Mouse (Mus musculus) embryonic facial prominence, embryonic 11.5 days (tissue): Measurements from ENCODE around the gene Fhod1. TPM values are rescaled to one million over a fixed set of nuclear protein-coding genes. Genes with fewer than 3 reads are reported as not detected.

Experiments used
- ATAC-seq: fragments of 200-750 bp; cut with Nextera tagmentation; replicated peaks from 2 replicates; pipeline ENCODE4 v1.8.0; 2017; ENCODE audit warnings: low read depth; ENCODE audit not compliant: insufficient number of reproducible peaks, low FRiP score, low TSS enrichment
- DNase-seq: peaks from one replicate; pipeline ENCODE4 v3.0.0-alpha.2; 2015; ENCODE audit warnings: low spot score
- H3K27ac ChIP-seq: fragments of 300-500 bp; sonication (generic); replicated peaks from 2 replicates; pipeline ENCODE4 v1.5.1; 2014; ENCODE audit warnings: mild to moderate bottlenecking, low read depth, low read length, control low read depth
- H3K27me3 ChIP-seq: fragments of 300-500 bp; sonication (generic); 2 replicates; pipeline ENCODE4 v1.6.1; 2014; ENCODE audit warnings: mild to moderate bottlenecking, low read length, moderate library complexity, mixed read lengths; ENCODE audit not compliant: control insufficient read depth, insufficient read depth
- H3K36me3 ChIP-seq: fragments of 300-500 bp; sonication (generic); replicated peaks from 2 replicates; pipeline ENCODE4 v1.6.1; 2014; ENCODE audit warnings: low read depth, mild to moderate bottlenecking, low read length, moderate library complexity, mixed read lengths; ENCODE audit not compliant: control insufficient read depth, insufficient read depth
- H3K4me1 ChIP-seq: fragments of 300-500 bp; sonication (generic); 2 replicates; pipeline ENCODE4 v1.6.1; 2014; ENCODE audit warnings: low read length, mixed read lengths; ENCODE audit not compliant: control insufficient read depth, insufficient read depth
- H3K4me2 ChIP-seq: fragments of 300-500 bp; sonication (generic); 2 replicates; pipeline ENCODE4 v1.6.1; 2014; ENCODE audit warnings: low read depth, mild to moderate bottlenecking, control low read depth, low read length, moderate library complexity
- H3K4me3 ChIP-seq: fragments of 300-500 bp; sonication (generic); 2 replicates; pipeline ENCODE4 v1.5.1; 2014; ENCODE audit warnings: low read depth, low read length, control low read depth
- H3K9ac ChIP-seq: fragments of 300-500 bp; sonication (generic); replicated peaks from 2 replicates; pipeline ENCODE4 v1.6.1; 2014; ENCODE audit warnings: mild to moderate bottlenecking, control low read depth, low read length
- H3K9me3 ChIP-seq: fragments of 300-500 bp; sonication (generic); replicated peaks from 2 replicates; pipeline ENCODE4 v1.6.1; 2016; ENCODE audit warnings: mild to moderate bottlenecking, low read length, inconsistent platforms, mixed read lengths; ENCODE audit not compliant: control insufficient read depth
- WGBS: fragments of 180-500 bp; shearing (Covaris S2); extraction: QIAGEN DNeasy Blood & Tissue Kit; methylation state at CpG from one replicate; pipeline ENCODE4 v1.1.7; 2014; 5-methylcytosine and 5-hydroxymethylcytosine counted together
- polyA plus RNA-seq: library from polyadenylated mRNA; unstranded; fragments of >200 nt; fragmentation: Nextera tagmentation; extraction: Ambion mirVana; gene quantifications from 2 replicates; pipeline ENCODE4 v1.2.1, GENCODE M21; 2014

Fhod1 gene
- polyA plus RNA-seq, 1 experiment from 2014 or later = 2.6 TPM

DNA sequence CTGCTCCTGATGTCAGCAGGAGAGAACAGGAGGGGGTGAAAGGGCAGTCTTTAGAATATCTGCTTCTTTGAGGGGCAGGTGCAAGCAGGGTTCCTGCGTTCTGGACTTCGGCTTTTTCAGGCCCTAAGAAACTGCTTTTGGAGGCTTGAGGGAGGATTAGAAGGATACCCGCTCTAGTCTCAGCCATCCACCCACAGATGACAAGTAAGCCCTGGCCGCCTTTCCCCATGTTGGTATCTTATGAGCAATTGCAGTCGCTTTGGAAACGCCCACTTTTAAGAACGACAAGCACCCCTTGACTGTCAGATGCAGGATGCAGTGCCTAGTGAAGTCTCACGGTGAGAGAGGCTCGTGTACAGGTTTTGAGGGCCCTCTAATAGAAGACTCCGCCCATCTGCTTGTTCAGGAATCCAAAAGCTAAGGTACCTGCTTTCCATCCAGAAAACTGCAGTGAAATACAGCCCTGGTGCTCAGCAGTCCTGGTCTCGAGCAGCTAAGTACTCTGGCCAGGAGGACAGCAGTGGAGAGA, 29.0 kb downstream of the Fhod1 start:
- 85% methylated on average over 11 of the region's 11 CpGs for whole genome bisulfite sequencing
- no peak overlapping the region for H3K27ac ChIP-seq
- H3K4me2 ChIP-seq = no peak overlapping the region
- no peak overlapping the region for H3K9ac ChIP-seq
- no peak overlapping the region for H3K4me3 ChIP-seq
- no peaks in the 10 kb centered on the region for H3K27me3 ChIP-seq
- no peaks in the 10 kb centered on the region; the same call in 1 of the 2 replicates for H3K36me3 ChIP-seq
- DNase-seq (no peak), ATAC-seq (no peak)
- H3K4me1 ChIP-seq = no peaks in the 10 kb centered on the region
- no peaks in the 10 kb centered on the region for H3K9me3 ChIP-seq

DNA sequence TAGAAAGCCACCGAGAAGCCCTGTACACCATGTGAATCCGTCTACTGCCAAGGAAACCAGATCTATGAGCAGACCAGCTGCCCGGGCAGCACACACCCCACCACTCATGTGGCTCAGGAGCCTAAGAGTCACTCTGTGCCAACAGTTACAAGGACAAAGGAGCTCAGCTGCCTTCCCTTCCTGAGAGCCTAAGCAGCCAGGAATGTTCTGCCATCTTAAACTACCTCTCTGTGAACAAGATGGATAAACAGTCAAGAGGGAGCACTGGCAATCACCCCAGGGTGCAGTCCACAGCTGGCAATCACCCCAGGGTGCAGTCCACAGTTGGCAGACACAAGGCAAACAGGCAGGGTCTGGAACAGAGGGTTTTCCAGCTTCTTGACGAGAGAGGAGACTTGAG, 29.8 kb downstream of the Fhod1 start:
- H3K4me1 ChIP-seq = no peaks in the 10 kb centered on the region
- no peak for DNase-seq
- no peak overlapping the region for H3K4me3 ChIP-seq
- no peaks in the 10 kb centered on the region for H3K27me3 ChIP-seq
- H3K9me3 ChIP-seq = no peaks in the 10 kb centered on the region
- 83% methylated on average over 4 of the region's 4 CpGs for WGBS
- H3K4me2 ChIP-seq = no peak overlapping the region
- no peak overlapping the region for H3K9ac ChIP-seq
- no peak for ATAC-seq
- no peak overlapping the region for H3K27ac ChIP-seq
- H3K36me3 ChIP-seq = no peaks in the 10 kb centered on the region; the same call in 1 of the 2 replicates

DNA sequence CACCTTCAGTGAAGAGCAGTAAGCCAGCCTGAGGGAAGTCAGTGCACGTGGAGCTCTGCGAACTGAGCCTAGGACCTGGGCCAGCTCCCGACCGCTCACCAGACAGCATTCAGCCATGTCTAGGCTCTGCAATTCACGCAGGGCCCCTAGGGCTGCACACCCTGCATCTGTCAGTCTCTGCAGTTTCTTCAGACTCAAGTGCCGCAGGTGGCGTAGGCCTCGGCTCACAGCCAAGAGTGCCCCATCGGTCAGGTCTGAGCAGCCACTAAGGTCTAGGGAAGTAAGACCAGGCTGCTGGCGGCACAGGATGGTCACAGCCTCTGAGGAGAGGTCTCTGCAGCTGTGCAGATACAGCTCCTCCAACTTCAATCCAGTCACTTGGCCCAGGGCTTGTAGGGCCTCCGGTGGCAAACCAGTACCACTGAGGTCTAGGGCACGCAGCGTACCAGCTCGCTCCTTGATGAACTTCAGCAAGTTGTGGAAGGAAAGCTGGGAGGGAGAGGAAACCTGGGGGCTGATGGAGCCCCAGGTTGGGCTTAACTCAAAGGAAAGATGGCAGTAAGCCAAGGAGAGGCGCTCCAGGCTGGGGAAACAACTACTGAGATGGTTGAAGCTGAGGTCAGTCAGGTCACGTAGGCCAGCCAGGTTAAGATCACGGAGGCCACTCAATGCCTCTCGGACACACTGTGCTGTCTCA, 32.5 kb downstream of the Fhod1 start:
- DNase-seq = no peak
- 85% methylated on average over 18 of the region's 18 CpGs for WGBS
- no peak overlapping the region for H3K4me3 ChIP-seq

DNA sequence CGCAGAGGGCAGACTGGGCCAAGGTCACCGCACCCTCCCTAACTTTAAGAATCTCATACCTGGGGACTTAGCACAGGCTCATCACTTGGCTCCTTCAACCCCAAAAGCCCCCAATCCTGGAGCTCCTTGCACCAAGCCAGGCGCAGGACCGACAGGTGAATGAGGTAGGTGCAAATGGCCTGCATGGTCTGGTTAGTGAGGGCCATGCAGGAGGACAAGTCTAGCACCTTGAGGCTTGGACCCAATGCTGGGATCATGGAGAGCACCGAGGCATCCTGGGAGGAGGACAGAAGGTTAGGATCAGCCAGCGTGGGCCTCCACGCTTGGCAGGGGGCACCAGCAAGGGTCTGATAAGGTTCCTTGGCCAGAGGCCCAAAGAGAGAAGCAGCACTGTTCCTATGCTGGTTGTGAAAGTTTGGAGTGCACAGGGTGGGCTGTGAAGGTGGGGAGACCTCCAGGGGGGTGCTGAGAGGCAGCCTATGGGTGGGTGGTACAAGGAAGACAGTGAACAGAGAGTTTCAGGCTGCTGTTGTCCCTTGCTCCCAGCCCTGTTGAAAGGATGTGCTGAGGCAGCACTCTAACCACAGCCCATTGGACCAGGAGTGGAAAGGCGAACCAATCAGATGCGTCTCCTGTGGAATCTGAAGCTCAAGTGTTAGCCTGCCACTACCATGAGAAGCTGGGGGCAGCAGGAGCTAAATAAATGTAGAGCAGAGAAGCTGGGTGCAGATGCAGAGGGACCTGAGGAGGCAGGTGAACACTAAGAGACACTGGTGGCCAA, 33.9 kb downstream of the Fhod1 start:
- Histone ChIP-seq H3K27ac (no peak overlapping the region), H3K4me1 (no peaks in the 10 kb centered on the region), H3K4me3 (no peak overlapping the region), H3K9ac (no peak overlapping the region), H3K4me2 (no peak overlapping the region), H3K9me3 (no peaks in the 10 kb centered on the region), H3K36me3 (no peaks in the 10 kb centered on the region; the same call in 1 of the 2 replicates), H3K27me3 (no peaks in the 10 kb centered on the region)
- WGBS = 82% methylated on average over 9 of the region's 9 CpGs
- no peak for ATAC-seq
- DNase-seq = no peak

More for the DNA sequence above, 32.5 kb downstream of the Fhod1 start:
- Histone ChIP-seq H3K9ac (no peak overlapping the region), H3K27ac (no peak overlapping the region), H3K9me3 (no peaks in the 10 kb centered on the region), H3K4me2 (no peak overlapping the region), H3K36me3 (no peaks in the 10 kb centered on the region; the same call in 1 of the 2 replicates), H3K27me3 (no peaks in the 10 kb centered on the region), H3K4me1 (no peaks in the 10 kb centered on the region)
- ATAC-seq = no peak; the same call in 1 of the 2 replicates

DNA sequence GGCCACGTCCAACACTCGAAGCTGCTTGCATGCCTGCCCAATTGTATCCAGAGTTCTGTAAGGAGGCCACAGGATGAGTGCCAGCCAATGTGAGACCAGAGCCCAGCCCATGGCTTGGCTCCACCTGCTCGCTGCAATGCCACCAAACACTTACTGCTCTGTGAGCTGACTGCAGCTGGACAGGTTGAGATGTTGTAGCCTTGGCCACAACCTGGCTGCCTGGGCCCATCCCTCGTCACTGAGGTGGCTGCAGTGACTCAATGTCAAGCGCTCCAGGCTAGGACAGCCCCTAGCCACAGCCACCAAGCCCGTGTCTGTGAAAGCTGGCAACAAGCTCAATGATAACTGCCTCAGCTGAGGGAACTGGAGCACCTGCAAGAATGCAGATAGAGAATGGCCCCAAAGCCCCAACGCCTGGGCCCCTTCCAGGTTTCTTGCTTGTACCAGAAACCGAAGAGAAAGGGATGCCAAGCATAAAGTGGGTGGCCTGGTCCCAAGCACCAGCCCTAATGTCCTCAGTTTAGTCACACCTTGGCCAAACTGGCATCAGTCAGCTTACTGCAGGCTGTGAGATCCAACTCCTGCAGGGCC, 34.8 kb downstream of the Fhod1 start:
- Histone ChIP-seq H3K4me1 (no peaks in the 10 kb centered on the region), H3K9ac (no peak overlapping the region), H3K4me3 (no peak overlapping the region), H3K36me3 (no peaks in the 10 kb centered on the region; the same call in 1 of the 2 replicates), H3K27me3 (no peaks in the 10 kb centered on the region), H3K9me3 (no peaks in the 10 kb centered on the region), H3K4me2 (no peak overlapping the region), H3K27ac (no peak overlapping the region)
- WGBS = 82% methylated on average over 8 of the region's 8 CpGs
- DNase-seq (no peak), ATAC-seq (no peak)

DNA sequence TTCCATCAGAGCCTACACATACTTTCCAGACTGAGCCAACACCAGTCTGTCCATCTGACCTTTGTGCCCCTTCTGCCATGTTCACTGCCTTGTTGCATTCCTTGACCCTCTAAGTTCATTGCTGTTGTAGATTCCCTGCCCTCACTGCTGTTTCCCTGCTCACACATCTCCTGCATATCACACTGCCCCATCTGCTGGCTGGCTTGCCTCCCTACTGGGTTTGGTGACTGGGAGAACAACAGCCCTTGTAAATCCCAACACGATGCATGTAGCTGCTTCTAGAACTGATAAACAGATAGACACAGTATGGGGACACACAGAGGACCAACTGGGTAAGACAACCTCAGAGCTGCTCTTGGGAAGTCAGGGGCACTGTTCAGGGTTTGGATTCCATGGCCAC, 36.0 kb downstream of the Fhod1 start:
- DNase-seq (no peak), ATAC-seq (no peak)
- no peak overlapping the region for H3K9ac ChIP-seq
- no peak overlapping the region for H3K27ac ChIP-seq
- H3K27me3 ChIP-seq = no peaks in the 10 kb centered on the region
- no peaks in the 10 kb centered on the region for H3K4me1 ChIP-seq
- H3K4me2 ChIP-seq = no peak overlapping the region
- H3K4me3 ChIP-seq = no peak overlapping the region
- 83% methylated on average over 1 of the region's 1 CpGs for WGBS
- no peaks in the 10 kb centered on the region; the same call in 1 of the 2 replicates for H3K36me3 ChIP-seq
- no peaks in the 10 kb centered on the region for H3K9me3 ChIP-seq

DNA sequence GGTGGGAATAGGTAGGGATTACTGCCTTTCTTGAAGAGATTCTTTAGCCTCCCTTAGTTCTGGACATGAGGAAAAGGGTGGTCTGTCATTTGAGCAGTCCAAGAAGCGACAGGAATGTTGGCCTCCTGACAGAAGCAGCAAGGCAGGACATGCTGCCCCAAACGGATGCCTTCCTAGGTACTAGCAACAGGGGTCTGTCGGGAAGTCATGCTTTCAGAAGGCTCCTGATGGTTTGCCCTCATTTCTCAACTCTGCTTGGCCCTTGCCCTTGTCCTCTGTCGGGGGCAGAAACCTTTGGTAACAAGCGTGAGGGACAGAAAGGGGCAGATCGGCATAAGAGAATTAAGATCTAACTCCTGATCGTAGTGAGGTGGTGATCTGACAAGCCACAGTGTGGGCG, 37.6 kb downstream of the Fhod1 start:
- Histone ChIP-seq H3K9ac (no peak overlapping the region), H3K9me3 (no peaks in the 10 kb centered on the region), H3K4me3 (no peak overlapping the region), H3K27me3 (no peaks in the 10 kb centered on the region), H3K4me2 (no peak overlapping the region), H3K4me1 (peaks cover 5% of the 10 kb centered on the region; the same call in 1 of the 2 replicates), H3K27ac (no peak overlapping the region), H3K36me3 (no peaks in the 10 kb centered on the region)
- no peak for DNase-seq
- WGBS = 85% methylated on average over 8 of the region's 8 CpGs
- no peak for ATAC-seq
